Mouse (Mus musculus) retina, adult 2 months (tissue): Measurements from ENCODE around the gene Tmed10.

Experiments
- DNase-seq: peaks from one replicate; pipeline ENCODE4 v3.0.0-alpha.2; 2012; ENCODE audit warnings: low read depth, low spot score

Gene Tmed10

DNA sequence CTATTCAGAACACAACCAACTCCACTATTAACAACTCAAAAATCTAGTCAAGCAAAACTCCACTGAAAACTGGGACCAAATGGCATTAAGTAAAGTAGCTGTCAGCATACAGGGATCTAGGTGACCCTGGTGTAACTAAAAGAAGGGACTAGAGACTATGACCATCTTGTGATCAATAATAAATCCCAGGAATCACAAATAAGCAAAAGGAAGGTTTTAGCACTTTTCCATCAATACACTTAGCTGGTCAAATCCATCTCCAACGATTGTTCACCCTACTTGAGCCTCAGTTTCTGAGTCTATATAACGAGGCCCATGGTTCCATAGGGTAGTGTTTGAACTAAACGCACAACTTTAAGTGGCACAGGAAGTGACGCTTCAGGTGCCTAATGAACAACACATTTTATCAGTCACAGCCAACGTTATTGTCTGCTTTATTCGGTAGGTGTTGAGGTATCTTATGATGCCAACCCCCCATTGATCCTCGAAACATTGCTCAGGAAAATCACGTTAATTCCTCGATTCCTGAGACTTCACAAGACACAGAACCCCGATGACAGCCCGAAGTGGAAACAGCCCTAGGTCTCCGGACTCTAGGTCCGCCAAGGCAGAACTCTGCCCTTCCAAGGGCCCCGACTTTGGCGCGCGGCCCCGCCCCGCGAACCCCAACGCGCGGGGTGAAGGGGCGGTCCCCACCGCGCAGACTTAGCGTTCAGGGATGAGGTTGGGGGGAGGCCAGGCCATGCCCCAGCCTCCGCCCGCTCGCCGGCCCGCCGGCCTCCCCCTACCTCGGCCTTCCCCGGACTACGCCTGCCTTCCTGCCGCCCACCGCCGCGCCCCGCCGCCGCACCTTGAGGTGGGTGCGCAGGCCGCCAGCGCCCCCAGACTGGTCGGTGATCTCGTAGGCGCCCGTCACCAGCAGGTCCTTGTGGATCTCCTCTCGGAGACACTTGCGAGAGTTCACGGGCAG is 771 bp downstream of the Tmed10 start:
- DNase-seq: no peak

- no peak for DNase-seq
Observed at GRCm38 (mm10) chr12:85372068-85372665, 2.5 kb downstream of the Tmed10 start.

DNA sequence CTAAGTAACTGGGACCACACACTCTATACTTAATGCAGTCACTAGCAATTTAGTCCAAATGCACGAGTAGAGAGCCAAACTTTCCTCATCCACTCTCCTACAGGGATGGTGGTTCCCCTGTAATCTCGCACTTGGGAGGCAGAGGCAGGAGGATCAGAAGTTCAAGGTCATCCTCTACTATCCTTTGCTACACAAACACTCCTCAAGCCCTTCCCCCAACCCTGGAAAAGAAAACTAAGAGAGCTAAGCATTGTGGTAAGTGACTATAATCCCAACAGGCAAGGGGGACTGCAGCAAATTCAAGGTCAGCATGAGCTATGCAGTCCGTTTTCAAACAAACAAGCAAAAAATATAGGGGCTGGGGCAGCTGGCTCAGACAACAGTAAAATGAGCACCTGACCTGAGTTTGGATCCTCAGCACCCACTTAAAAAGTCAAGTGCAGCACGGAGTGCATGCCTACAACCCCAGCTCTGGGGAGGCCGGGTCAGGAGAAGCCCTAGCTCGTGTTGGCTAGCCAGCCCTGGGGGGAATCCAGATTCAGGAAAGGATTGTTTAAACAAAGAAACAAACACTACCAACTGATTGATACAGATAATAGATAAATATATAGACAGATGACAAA is 6.1 kb downstream of the Tmed10 start:
- DNase-seq: no peak

- DNase-seq: no peak
Observed at GRCm38 (mm10) chr12:85366271-85366670, 8.4 kb downstream of the Tmed10 start.

GRCm38 (mm10) chr12:85362510-85362909 is 12.1 kb downstream of the Tmed10 start:
- no peak for DNase-seq

DNA sequence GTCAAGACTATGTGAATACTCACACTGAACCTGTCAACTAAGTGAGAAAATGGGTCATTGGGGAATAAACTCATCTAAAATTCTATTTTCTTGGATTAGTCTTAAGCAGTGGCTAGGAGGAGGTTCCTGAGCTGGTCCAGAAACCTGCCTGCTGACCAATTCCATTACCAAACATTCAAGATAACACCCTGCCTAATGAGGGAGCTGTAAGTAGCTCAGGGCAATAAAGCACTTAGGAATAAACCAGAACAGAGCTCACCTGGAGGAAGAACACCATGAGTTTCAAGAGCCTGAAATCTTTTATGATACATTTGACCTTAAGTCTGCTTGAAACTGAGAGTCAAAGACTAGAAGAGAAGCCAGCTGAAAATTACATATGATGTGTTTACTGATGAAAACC is 13.1 kb downstream of the Tmed10 start:
- DNase-seq: no peak

DNA sequence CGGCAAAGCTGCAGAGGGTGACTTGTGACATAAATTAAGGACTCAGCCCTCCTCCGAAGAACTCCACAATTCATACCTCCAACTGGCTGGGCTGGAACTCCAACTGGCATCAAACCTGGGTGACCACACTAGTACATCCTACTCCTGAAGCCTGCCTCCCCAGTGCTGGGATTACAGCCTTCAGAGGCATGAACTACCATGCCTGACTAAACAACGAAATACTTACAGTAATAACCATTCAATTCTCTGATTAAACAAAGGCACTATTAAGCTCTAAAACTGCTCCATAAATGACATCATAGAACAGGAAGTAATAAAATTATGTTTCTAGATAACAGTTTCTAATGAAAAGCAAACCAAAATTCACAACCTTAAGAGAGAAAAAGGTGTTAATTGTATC is 13.5 kb downstream of the Tmed10 start:
- no peak for DNase-seq

GRCm38 (mm10) chr12:85354061-85354460 is 20.6 kb downstream of the Tmed10 start:
- no peak for DNase-seq

DNA sequence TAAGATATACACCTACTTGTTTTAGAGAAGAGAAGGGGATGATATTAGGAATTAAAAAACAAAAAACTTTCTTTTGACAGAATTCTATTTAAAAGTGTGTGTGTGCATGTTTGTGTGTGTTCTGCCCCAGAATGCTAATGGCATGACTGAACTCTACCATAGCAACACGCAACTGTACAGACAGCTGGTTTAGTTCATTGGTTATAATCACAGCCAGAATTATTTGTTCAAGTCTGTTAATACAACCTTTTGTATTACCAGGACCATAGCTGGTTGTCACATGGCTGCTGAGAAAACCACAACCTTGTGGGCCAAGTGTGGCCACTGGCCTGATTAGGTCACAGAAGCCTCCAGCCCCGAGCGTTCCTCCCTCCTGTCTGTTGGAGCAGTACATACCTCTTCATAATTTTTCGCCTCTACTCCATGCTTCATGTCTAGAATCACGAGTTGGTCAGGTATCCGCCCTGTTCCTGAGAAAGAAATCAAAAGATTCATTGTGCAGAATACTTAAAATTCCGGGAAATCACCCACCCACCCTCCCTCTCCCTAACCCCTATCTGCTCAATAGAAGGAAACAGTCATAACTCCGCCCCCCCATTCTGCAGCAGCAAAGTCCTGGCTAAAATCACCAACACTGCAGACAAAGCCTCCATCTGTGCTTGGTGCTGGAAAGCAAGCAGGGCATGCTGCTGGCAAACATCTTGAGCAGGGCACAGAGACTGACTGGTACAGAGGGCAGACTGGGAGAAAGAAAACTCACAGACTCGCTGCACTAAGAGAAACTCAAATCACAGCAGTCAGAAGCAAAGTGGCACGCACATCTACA is 24.0 kb downstream of the Tmed10 start:
- no peak for DNase-seq

DNA sequence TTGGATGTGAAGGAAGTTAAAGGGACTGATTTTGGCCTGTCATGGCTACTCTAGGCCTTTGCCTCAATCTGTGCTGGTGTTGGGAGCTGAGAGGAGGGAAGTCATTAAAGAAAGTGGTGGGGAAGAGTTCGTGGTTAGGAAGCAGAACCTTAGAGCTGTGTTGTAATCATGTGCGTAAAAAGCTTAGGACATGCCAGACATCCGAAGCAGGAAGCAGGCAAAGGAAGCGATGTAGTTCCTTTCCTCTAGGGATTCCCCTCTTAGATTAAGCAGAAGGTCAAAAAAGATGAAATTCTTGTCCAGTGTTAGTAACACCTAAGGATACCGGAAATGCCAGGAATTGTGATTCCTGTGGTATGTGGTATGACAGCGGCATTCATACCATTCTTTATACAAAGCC is 26.3 kb downstream of the Tmed10 start:
- DNase-seq: no peak

GRCm38 (mm10) chr12:85347196-85347595 is 27.5 kb downstream of the Tmed10 start:
- no peak for DNase-seq

GRCm38 (mm10) chr12:85346374-85346773 is 28.3 kb downstream of the Tmed10 start:
- DNase-seq: peak; percentile 58

- no peak for DNase-seq
Observed at GRCm38 (mm10) chr12:85345559-85345958, 29.1 kb downstream of the Tmed10 start.

DNA sequence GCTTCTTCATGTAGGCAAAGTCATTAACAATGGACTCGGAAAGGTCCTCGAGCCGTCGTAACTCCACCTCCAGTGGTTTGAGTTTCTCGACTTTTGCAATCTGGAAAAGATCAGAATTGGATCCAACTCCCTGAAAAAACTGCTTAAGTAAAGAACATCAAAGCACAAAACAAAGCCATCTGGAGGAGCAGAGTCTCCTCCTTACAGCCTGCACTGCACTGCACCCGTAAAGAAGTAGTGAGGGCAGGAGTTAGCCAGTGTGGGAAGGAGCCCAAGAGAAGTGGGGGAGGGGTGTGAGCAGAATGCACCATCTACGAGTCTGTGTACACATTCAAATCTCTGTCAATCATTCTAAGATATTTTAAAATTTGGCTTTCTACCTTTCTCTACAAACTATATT is 30.4 kb downstream of the Tmed10 start:
- no peak for DNase-seq

GRCm38 (mm10) chr12:85342310-85342709 is 32.3 kb downstream of the Tmed10 start:
- peak; percentile 43 for DNase-seq

GRCm38 (mm10) chr12:85341131-85341530 is 33.5 kb downstream of the Tmed10 start:
- DNase-seq: peak; percentile 71

GRCm38 (mm10) chr12:85339947-85340346 is 34.7 kb downstream of the Tmed10 start:
- DNase-seq: no peak

DNA sequence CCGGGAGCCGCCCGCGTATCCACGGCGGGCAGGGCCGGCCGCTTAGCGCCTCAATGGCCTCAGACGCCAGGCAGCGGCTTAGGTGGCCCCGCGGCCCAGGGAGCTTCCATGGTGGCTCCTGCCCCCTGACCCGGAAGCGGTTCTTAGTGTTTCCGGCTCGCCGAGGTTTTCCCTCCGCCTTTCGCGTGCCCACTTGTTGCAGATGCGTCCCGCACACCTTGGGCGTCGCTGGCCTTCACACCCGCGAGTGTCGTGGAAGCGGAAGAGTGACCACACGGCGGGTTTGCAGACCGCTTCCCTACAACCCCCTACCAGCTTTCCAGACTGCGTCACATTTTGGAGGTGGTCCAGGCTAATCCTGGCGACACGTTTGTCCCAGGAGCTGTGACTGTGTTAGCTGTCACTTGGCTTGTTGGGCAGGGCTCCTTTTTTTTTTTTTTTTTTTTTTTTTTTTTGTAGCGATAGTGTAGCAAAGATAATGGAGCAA is 35.4 kb downstream of the Tmed10 start, which contains the start of gene Nek9:
TSS of gene Nek9 (minus strand) at position 120 of the 487 bp plus-strand sequence.
- DNase-seq: peak; percentile 90

- DNase-seq: no peak
Observed at GRCm38 (mm10) chr12:85338815-85339214, 35.8 kb downstream of the Tmed10 start.

GRCm38 (mm10) chr12:85337567-85338311 is 36.9 kb downstream of the Tmed10 start:
- DNase-seq: no peak

GRCm38 (mm10) chr12:85330153-85330552 is 44.5 kb downstream of the Tmed10 start:
- no peak for DNase-seq
